Mouse (Mus musculus) stomach, embryonic 16.5 days (tissue): ENCODE measurements around the gene Msmb. TPM values are rescaled to one million over a fixed set of nuclear protein-coding genes. Genes with fewer than 3 reads are reported as not detected.

Experiments used
- polyA plus RNA-seq: library from polyadenylated mRNA; unstranded; fragments of >200 nt; fragmentation: Nextera tagmentation; extraction: Ambion mirVana; gene quantifications from 2 replicates; pipeline ENCODE4 v1.2.1, GENCODE M21; 2015

Msmb gene
- polyA plus RNA-seq, 1 experiment from 2014 or later = not detected

Other genes with a start within 250 kb of the Msmb start
- 0.32 and 0.35 TPM in 2 replicates for gene Galnt15, start 113.0 kb upstream of the Msmb start, polyA plus RNA-seq
- gene Oxnad1, start 56.6 kb upstream of the Msmb start, polyA plus RNA-seq = 25.8 and 29.8 TPM in 2 replicates
- gene Dph3, start 56.3 kb upstream of the Msmb start, polyA plus RNA-seq = 81.7 and 89.7 TPM in 2 replicates
- gene Ncoa4, start 17.8 kb downstream of the Msmb start, polyA plus RNA-seq = 145 and 150 TPM in 2 replicates
- 218 and 251 TPM in 2 replicates for gene Timm23, start 59.9 kb downstream of the Msmb start, polyA plus RNA-seq
- 29.1 and 30.0 TPM in 2 replicates for gene Parg, start 59.9 kb downstream of the Msmb start, polyA plus RNA-seq
- 8.9 and 10.4 TPM in 2 replicates for gene Ogdhl, start 180.0 kb downstream of the Msmb start, polyA plus RNA-seq
- not detected in 2 replicates for gene 1700024G13Rik, start 246.4 kb downstream of the Msmb start, polyA plus RNA-seq